Mouse (Mus musculus) myocyte (in vitro differentiated cells): ENCODE results near the gene Jagn1. TPM values are rescaled to one million over a fixed set of nuclear protein-coding genes. Genes with fewer than 3 reads are reported as not detected.

Experiments used
- H3K27me3 ChIP-seq: one replicate; pipeline ENCODE4 v1.6.1; 2011; ENCODE audit not compliant: control insufficient read depth, insufficient read depth, insufficient read length
- H3K36me3 ChIP-seq: one replicate; pipeline ENCODE4 v1.6.1; 2011; ENCODE audit not compliant: control insufficient read depth, insufficient read depth
- H3K4me2 ChIP-seq: one replicate; pipeline ENCODE4 v1.6.1; 2011; ENCODE audit warnings: low read depth, control low read depth
- H3K4me3 ChIP-seq: one replicate; pipeline ENCODE4 v1.5.1; 2011; ENCODE audit warnings: mild to moderate bottlenecking, control low read depth, moderate library complexity
- H3K79me2 ChIP-seq: one replicate; pipeline ENCODE4 v1.6.1; 2011; ENCODE audit not compliant: control insufficient read depth, insufficient read depth
- H3ac ChIP-seq: one replicate; pipeline ENCODE4 v1.6.1; 2011; ENCODE audit not compliant: control insufficient read depth, insufficient read length
- CEBPB ChIP-seq: IDR thresholded peaks from 2 replicates; pipeline ENCODE4 v1.6.1; 2011; ENCODE audit warnings: mild to moderate bottlenecking, moderate library complexity; ENCODE audit not compliant: poor library complexity, insufficient read depth, severe bottlenecking
- E2F4 ChIP-seq: IDR thresholded peaks from one replicate; pipeline ENCODE4 v1.6.1; 2011; ENCODE audit warnings: mild to moderate bottlenecking, control low read depth, moderate library complexity; ENCODE audit not compliant: insufficient read depth
- MAX ChIP-seq: IDR thresholded peaks from one replicate; pipeline ENCODE4 v1.6.1; 2011; ENCODE audit warnings: low read depth, mild to moderate bottlenecking, control low read depth
- MYOD1 ChIP-seq, 3 experiments: IDR thresholded peaks; one replicate each; pipeline ENCODE4 v1.6.1; 2011; ENCODE audit warnings: control low read depth in 2 of 3, low read depth in 2 of 3, mild to moderate bottlenecking in 2 of 3, moderate library complexity in 1 of 3; ENCODE audit not compliant: insufficient read length in 2 of 3, control insufficient read depth in 1 of 3
- MYOG ChIP-seq, 3 experiments: IDR thresholded peaks; one replicate each; pipeline ENCODE4 v1.6.1; 2011; ENCODE audit warnings: control low read depth in 2 of 3, low read depth in 2 of 3, mild to moderate bottlenecking in 2 of 3; ENCODE audit not compliant: insufficient read length in 2 of 3, control insufficient read depth in 1 of 3, insufficient read depth in 1 of 3
- POLR2A ChIP-seq: IDR thresholded peaks from one replicate; pipeline ENCODE4 v1.6.1; 2011; ENCODE audit warnings: low read depth, mild to moderate bottlenecking, control low read depth, moderate library complexity; ENCODE audit not compliant: insufficient read length
- POLR2AphosphoS2 ChIP-seq: IDR thresholded peaks from one replicate; pipeline ENCODE4 v1.6.1; 2011; ENCODE audit warnings: low read depth, control low read depth; ENCODE audit not compliant: insufficient read length
- REST ChIP-seq: IDR thresholded peaks from one replicate; pipeline ENCODE4 v1.6.1; 2011; ENCODE audit warnings: mild to moderate bottlenecking, control low read depth, moderate library complexity; ENCODE audit not compliant: insufficient read depth, insufficient read length
- SRF ChIP-seq: IDR thresholded peaks from one replicate; pipeline ENCODE4 v1.6.1; 2011; ENCODE audit warnings: low read depth; ENCODE audit not compliant: control insufficient read depth, insufficient read length
- TCF12 ChIP-seq: IDR thresholded peaks from one replicate; pipeline ENCODE4 v1.6.1; 2011; ENCODE audit warnings: mild to moderate bottlenecking, control low read depth; ENCODE audit not compliant: poor library complexity, insufficient read depth, severe bottlenecking
- TCF3 ChIP-seq: IDR thresholded peaks from one replicate; pipeline ENCODE4 v1.6.1; 2011; ENCODE audit warnings: low read depth, control low read depth; ENCODE audit not compliant: insufficient read length
- USF1 ChIP-seq: IDR thresholded peaks from one replicate; pipeline ENCODE4 v1.6.1; 2011; ENCODE audit warnings: low read depth, mild to moderate bottlenecking, control low read depth, moderate library complexity
- polyA plus RNA-seq: library from polyadenylated mRNA; unstranded; fragments of >200 nt; fragmentation: generic; extraction: Trizol; gene quantifications from one replicate; pipeline ENCODE4 v1.2.1, GENCODE M21; 2012; ENCODE audit warnings: missing spikeins

Gene Jagn1
- 92.7 TPM for polyA plus RNA-seq

GRCm38 (mm10) chr6:113442442-113443090, at the start of gene Jagn1:
Gene Jagn1 (plus strand): TSS chr6:113442569.
- TF ChIP-seq TCF12 (no peak), CEBPB (0 out of 2 replicates have a peak, but pooled peaks have one; percentile 31), POLR2A (peak; percentile 88), MYOD1 (IDR thresholded peaks at IDR 0.05; ENCODE audit: control insufficient read depth in 1 of 3, insufficient read length in 2 of 3, low read depth in 2 of 3) (no peak), MYOG (IDR thresholded peaks at IDR 0.05; ENCODE audit: control insufficient read depth in 1 of 3, insufficient read depth in 1 of 3, insufficient read length in 2 of 3, low read depth in 2 of 3) (no peak), MAX (no peak), POLR2AphosphoS2 (peak; percentile 78), REST (no peak)
- peak within 1 kb of the TSS; percentile 61 for H3ac ChIP-seq
- H3K36me3 ChIP-seq: peaks cover 12% of the 10 kb centered on the region
- no peaks in the 10 kb centered on the region for H3K27me3 ChIP-seq
- H3K79me2 ChIP-seq: peaks cover 18% of the 10 kb centered on the region
- H3K4me2 ChIP-seq: peak within 1 kb of the TSS; percentile 93
- H3K4me3 ChIP-seq: peak within 1 kb of the TSS; percentile 72

GRCm38 (mm10) chr6:113393951-113394350, 48.4 kb upstream of the Jagn1 start:
- Histone ChIP-seq H3K27me3 (no peaks in the 10 kb centered on the region), H3K79me2 (no peaks in the 10 kb centered on the region), H3ac (no peak overlapping the region), H3K4me3 (no peak overlapping the region), H3K4me2 (no peak overlapping the region), H3K36me3 (peaks cover 27% of the 10 kb centered on the region)
- TF ChIP-seq E2F4 (no peak), CEBPB (no peak), MAX (no peak), REST (no peak), TCF3 (no peak), MYOG (IDR thresholded peaks at IDR 0.05; ENCODE audit: control insufficient read depth in 1 of 3, insufficient read depth in 1 of 3, insufficient read length in 2 of 3, low read depth in 2 of 3) (no peak), TCF12 (no peak), USF1 (no peak), POLR2A (no peak), POLR2AphosphoS2 (no peak), SRF (no peak), MYOD1 (IDR thresholded peaks at IDR 0.05; ENCODE audit: control insufficient read depth in 1 of 3, insufficient read length in 2 of 3, low read depth in 2 of 3) (no peak)

GRCm38 (mm10) chr6:113394811-113395210, 47.6 kb upstream of the Jagn1 start:
- Histone ChIP-seq H3ac (no peak overlapping the region), H3K79me2 (no peaks in the 10 kb centered on the region), H3K4me3 (no peak overlapping the region), H3K4me2 (no peak overlapping the region), H3K36me3 (peaks cover 23% of the 10 kb centered on the region), H3K27me3 (no peaks in the 10 kb centered on the region)
- TF ChIP-seq SRF (no peak), MYOD1 (IDR thresholded peaks at IDR 0.05; ENCODE audit: control insufficient read depth in 1 of 3, insufficient read length in 2 of 3, low read depth in 2 of 3) (no peak), MYOG (IDR thresholded peaks at IDR 0.05; ENCODE audit: control insufficient read depth in 1 of 3, insufficient read depth in 1 of 3, insufficient read length in 2 of 3, low read depth in 2 of 3) (no peak), E2F4 (no peak), TCF12 (no peak), POLR2A (no peak), TCF3 (no peak), USF1 (no peak), CEBPB (no peak), MAX (no peak), REST (no peak), POLR2AphosphoS2 (no peak)

- peaks cover 16% of the 10 kb centered on the region for H3K36me3 ChIP-seq
- TF ChIP-seq POLR2AphosphoS2 (no peak), MYOD1 (IDR thresholded peaks at IDR 0.05; ENCODE audit: control insufficient read depth in 1 of 3, insufficient read length in 2 of 3, low read depth in 2 of 3) (no peak), TCF12 (no peak), SRF (no peak), USF1 (no peak), CEBPB (no peak), TCF3 (no peak), MYOG (IDR thresholded peaks at IDR 0.05; ENCODE audit: control insufficient read depth in 1 of 3, insufficient read depth in 1 of 3, insufficient read length in 2 of 3, low read depth in 2 of 3) (no peak), REST (no peak)
- H3K4me3 ChIP-seq: no peak overlapping the region
- H3K79me2 ChIP-seq: no peaks in the 10 kb centered on the region
- no peaks in the 10 kb centered on the region for H3K27me3 ChIP-seq
- no peak overlapping the region for H3K4me2 ChIP-seq
- H3ac ChIP-seq: no peak overlapping the region
Observed at GRCm38 (mm10) chr6:113395501-113395900, 46.9 kb upstream of the Jagn1 start.
